Mouse (Mus musculus) left cerebral cortex, adult 18-20 months (tissue): Measurements from ENCODE around the gene Gm973. TPM values are rescaled to one million over a fixed set of nuclear protein-coding genes. Genes with fewer than 3 reads are reported as not detected.
A peak's percentile ranks its signal among the peaks of the same experiment; 100 is the strongest.

Experiments
- DNase-seq, 2 experiments: peaks; one replicate each; pipeline ENCODE4 v3.0.0; 2021 to 2022; ENCODE audit warnings: low spot score in 2 of 2, mixed read lengths in 1 of 2
- total RNA-seq, 2 experiments: library from RNA; stranded (reverse); gene quantifications; 2 replicates each; pipeline ENCODE4 v1.2.3; 2021

Gm973 gene
- total RNA-seq, 2 experiments from 2014 or later: 13.0 to 13.9 TPM

DNA sequence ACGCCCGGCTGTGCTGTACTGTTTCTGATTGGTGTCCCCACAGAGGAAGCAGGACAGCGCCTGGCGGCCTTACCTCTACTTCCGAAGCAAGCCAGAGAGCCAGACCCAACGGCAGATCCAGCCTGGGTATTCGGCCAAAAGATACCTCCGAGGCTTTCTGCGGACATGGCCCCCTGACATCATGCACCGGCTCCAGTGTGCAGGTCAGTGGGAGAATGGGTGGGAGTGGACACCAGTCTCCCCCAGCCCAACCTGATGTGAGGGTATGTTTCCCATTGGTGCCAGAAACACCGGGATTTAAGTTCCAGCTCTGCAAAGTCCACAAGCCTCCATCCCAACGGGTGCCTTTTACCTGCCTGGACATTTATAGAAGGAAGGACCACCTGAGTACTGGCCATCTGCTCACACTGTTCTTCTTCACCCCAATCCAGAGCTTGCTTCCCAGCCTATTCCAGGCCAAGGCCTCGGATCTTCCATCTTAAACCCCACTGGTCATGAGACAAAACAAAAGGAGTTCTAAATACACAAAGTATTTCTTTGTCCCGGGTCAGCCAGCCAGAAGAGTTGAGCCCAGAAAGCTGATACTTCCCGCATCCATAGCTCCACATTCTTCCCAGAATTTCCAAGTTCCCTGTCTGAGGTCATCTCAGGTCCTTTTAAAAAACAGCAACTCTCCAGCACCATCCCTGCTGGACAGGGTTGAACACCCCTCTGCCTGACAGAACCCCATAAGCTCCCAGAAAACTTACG lies 25.4 kb downstream of the Gm973 start:
- no peak for DNase-seq

DNA sequence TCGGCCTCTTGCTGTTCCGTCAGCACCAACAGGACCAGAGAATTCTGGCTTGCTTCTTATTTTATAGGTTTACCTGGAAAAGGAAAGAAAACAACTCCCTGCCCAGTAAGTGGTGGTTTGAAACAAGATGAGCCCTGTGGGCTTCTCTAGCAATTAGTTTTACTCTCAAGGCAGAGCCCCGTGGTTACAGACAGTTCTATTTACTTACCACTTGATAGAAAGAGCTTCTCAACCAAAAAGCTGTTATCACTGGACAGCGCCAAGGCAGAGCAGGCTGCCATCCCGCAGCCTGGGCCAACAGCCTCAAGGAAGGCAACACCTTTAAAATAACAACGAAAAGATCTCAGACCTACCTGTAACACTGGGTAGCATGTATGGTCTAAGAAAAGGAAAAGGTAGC lies 26.2 kb downstream of the Gm973 start:
- no peak for DNase-seq

DNA sequence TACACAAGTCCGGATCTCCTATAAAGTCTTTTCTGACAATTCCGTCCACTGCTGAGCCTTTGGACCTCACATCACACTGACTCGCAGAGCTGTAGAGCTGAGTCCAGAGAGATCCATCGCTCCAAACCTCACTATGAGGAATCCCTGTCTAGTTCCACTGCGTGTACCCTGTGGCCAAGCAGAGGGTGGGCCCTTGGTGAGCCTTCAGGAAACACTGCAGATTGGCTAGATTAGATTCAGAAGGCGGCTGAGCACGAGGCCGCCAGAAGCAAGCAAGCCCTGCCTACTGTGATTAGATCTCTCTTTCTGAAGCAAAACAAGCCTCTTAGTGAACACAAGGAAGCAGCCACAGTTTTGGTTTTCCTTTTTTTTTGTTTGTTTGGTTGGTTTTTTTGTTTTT lies 27.8 kb downstream of the Gm973 start:
- DNase-seq: no peak

DNA sequence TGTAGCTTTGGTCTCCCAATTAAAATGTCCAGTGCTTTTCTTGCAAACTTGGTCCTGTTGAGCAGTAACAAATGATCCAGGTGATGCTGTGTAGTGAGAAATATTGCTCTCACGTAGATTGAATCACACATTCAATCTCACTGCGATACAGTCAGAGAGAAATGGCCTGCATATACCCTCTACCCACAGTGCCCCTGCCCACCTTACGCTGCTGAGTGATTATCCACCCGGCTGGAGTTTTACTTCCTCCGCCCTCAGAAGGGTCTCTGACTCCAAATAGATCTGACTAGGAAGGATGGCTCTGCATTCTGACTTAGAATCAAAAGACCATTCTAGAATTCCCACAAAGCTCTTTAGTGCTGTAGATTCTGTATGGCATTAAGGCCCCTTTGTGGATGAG lies 32.4 kb downstream of the Gm973 start:
- DNase-seq: no peak

DNA sequence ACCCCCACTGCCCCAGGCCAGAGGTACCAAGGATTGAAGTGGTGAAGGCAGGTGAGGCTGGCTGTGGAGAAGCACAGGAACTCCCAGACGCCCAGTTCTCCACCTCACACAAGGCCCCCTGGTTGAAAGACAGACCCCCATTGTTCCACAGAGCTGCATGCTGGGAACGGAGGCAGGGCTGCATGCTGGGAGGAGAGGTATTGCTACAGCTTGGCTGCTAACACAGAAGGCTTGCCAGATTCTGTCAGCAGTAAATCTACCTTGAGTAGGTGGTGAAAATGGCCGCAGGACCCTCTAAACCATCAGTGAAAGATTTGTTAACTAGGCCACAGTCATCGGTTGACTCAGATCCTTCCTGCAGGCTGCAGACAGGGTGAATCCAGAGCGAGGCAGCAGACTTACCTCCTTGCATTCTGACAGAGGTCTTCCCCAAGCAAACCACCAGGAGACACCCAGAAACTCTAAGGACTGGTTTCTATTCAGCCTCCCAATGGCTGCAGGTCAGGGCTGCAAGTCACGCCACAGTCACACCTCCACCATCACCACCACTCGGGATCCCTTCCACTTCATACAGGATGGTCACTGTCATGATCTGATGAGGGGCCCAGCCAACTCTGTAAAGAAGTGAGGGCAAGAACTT lies 33.1 kb downstream of the Gm973 start:
- no peak for DNase-seq

DNA sequence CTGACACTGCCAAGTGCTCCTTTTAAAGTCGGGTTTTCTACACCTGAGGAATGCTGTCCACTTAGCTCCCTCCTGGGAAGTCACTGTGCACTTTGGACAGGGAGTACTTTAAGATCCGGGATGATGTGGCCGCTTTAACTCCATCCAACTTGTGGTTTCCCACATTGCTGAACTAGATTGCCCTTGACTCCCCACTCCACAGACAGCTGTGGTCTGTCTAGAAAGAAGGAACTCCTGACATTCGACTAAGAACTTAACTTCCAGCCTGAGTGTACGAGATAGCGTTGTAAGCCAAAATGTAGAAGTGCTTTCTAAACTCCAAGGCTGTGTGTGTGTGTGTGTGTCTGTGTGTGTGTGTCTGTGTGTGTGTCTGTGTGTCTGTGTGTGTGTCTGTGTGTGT lies 34.2 kb downstream of the Gm973 start:
- DNase-seq: no peak

DNA sequence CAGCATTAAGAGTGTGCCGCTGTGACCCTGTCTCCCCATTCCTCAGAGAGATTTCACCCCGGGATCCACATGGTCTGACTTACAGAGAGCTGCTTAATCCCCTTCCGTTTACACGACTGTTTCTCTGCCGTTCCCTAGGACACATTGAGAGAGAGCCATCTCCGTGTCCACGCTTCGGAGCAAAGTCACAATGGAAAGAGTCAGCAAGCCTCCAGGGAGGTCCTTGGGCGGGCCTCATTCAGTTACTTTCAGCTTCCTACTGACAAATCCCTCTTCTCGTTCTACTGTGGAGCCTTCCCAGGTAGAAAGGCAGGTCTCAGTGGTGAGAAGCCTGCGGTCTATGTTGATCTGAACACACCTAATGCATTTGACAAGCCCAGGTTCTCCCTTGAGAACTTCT lies 34.9 kb downstream of the Gm973 start:
- DNase-seq: no peak

DNA sequence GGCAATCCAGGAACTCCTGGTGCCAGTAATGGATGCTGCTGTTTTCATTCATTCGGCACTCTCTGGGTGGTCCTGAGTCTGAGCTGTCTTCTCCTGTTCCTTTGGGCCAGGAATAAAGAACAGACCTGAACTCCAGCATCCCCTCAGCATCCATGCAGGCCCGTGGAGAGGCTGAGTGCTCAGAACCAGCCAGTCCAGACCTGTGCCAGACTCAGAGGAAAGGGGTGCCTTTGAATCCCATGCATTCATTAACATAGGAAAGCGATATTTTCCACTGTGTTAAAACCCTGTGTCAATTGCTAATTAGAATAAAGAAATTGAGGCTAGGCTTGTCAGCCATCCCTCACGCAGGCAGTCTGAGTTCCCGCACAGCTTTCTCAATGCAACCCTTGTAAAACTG lies 37.6 kb downstream of the Gm973 start:
- DNase-seq: no peak

DNA sequence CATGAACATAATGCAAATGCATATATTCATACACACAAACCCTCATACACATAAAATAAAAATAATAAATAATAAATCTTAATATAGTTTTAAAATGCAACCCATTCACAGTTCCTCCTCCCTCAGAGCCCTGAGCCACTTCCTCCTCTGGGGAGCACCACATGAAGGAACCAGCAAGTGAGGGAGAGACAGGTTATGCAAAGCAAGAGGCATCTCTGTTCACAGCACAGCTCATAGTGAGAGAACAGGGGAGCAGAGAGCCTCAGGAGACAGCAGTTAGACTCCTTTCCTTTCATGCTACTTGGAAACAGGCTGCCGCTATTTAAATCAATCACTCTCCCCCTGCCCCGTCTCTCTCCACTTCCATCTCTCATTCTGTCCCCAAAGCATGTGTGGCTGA lies 47.5 kb downstream of the Gm973 start:
- DNase-seq: no peak

DNA sequence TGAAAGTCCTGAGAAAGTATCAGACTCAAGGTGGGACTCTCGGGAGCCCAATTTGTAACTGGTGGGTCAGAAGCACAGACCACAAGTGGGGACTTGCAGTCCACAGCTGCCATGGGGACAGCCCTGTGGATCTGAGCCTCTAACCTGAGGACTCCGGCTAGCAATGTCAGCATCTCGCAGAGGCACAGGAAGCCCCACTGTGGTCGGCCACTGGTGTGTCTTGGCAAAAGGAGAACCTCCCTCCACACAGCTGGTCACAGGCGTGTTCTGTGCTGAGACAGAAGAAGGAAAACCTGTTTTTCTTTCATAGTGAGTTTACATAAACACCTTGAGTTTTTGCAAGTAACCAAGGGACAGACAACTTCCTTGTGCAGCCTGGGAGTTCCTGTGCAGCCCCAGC lies 49.7 kb downstream of the Gm973 start:
- no peak for DNase-seq

DNA sequence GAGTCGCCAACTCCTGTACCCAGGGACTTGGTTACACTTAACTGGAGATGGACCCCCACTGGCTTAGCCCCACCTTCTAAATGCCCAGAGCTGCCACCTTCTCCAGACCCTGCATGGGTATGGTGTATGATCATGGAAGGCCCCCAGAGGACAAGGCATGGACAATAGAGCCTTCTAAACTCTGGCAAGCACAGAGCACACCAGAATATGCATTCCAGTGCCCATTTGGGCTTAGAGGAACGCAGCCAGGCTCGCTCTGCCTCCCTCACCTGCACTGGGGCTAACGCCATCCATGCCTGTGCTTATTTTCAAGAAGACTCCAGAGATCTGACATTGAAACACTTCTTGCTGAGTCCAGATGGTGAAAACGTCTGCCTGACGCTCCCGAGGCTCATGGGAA lies 50.2 kb downstream of the Gm973 start:
- DNase-seq: no peak

DNA sequence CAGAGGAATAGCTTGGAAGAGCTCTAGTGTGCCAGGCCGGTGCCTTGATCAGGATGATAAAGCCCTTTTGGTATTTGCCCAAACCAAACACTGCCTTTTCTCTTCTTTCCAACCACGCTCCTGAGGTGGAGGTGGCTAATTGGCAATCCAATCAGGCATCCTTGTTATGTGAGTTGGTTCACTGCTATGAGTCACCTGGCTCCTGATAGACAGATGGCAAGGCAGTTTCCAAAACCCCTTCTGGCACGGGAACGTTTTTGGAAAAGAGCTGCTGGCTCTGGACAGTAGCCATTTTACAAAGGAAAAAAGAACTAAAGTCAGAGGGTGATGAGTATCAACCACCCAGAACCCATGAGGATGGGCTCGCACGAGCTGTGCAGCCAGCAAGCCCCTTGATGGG lies 50.9 kb downstream of the Gm973 start:
- DNase-seq: peak; percentile 11 to 24

DNA sequence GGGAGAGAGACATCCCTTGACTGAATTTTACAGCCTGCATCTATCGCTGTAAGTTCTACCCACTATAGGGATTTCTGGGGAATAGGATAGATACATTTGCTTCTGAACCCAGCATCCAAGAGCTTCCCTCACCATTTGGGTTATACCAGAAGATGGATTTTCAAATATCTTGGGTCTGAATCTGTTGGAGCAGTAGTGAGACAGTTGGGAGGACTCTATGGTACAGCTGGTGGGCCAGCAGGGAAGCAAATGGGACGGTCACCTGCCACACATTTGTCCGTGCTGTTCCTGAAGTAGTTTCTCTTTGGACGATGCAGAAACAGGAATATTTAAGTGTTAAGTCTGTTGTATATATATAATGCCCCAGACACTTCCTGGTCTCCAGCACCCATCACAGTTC lies 51.5 kb downstream of the Gm973 start:
- no peak for DNase-seq

DNA sequence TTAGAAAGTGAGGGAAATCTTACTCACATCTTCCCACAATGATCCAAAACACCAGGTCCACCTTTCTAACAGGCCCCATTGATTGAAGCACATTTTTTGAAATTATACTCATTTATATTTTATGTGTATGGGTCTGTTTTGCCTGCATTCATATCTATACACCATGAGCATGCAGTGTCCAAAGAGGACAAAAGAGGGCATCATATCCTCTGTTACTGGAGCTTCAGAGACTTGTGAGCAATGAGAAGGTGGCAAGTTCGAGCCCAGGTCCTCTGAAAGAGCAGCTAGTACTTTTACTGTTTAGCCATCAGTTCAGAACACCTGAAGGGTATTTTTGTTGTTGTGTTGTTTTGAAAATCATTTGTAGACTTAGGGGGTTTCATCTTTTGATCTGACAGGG lies 52.2 kb downstream of the Gm973 start:
- no peak for DNase-seq

DNA sequence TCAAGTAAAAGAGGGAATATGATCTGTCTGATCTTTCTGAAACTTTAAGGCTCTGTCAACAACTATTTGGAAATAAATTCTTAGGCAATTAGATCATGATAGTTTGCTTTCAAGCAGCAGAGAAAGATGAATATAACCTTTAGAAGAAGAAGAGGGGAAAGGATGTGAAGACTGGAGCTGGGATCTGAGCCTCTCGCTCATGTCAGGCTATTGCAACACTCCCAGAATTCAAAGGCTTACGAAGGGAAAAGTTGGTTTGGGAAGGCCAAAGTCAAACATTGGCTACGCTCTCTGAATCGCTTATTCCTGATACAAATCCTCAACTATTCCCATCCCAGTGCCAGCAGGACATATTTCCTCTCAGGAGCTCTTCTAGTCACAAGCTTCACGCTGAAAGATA lies 53.2 kb downstream of the Gm973 start:
- no peak for DNase-seq

DNA sequence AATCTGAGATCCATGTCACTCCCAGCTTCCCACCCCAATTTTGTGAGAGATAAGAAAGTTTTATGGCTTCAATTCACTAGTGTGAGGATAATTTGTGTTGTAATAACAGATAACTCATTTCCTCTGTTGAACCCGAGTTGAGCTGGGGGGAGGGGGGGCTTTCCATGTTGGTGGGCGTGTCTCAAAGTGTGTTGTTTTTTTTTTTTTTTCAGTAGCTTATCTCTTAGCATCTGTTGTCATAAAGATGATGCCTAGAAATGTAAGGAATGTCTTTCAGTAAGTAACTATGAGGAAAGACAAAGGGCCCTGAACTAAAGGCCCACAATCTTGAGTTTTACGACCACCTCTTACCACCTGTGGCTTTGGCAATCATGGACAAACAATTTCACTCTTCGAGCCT lies 54.7 kb downstream of the Gm973 start:
- DNase-seq: no peak

DNA sequence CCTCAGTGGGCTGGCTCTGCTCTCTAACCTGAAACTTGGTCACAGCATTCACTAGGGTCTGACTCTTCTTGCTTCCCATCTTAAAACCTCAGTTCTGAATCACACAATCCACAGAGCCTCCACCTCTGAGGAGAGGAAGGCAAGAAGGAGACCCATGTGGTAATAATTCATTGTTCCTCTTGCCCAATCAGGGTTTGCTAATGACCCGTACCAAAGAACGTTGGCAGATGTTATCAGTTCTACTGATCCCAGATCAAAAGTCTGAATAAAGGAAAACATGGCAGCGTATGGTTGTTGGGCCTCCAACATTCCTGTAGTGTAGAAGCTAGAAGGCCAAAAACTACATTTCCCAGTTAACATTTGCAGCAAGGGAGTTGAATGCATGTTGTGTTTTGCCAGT lies 55.4 kb downstream of the Gm973 start:
- DNase-seq: no peak

DNA sequence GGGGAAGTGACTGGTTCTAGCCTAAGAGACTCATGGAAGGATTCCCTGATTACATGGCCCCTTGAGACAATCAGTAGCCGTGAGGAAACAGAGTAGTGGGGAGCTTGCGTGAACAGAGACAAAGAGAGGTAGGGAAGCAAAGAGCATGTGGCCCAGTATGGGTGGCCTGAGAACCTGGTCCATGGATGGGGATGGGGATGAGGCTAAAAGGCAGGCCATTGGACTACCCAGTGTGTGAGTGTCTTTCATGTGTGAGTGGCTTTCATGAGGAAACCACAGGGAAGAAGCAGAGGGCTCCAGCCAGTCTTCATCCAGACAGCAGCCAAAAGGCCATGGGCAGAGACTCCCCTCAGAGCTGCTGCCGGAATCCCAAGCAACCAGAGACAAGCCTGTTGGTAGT lies 57.8 kb downstream of the Gm973 start:
- no peak for DNase-seq

DNA sequence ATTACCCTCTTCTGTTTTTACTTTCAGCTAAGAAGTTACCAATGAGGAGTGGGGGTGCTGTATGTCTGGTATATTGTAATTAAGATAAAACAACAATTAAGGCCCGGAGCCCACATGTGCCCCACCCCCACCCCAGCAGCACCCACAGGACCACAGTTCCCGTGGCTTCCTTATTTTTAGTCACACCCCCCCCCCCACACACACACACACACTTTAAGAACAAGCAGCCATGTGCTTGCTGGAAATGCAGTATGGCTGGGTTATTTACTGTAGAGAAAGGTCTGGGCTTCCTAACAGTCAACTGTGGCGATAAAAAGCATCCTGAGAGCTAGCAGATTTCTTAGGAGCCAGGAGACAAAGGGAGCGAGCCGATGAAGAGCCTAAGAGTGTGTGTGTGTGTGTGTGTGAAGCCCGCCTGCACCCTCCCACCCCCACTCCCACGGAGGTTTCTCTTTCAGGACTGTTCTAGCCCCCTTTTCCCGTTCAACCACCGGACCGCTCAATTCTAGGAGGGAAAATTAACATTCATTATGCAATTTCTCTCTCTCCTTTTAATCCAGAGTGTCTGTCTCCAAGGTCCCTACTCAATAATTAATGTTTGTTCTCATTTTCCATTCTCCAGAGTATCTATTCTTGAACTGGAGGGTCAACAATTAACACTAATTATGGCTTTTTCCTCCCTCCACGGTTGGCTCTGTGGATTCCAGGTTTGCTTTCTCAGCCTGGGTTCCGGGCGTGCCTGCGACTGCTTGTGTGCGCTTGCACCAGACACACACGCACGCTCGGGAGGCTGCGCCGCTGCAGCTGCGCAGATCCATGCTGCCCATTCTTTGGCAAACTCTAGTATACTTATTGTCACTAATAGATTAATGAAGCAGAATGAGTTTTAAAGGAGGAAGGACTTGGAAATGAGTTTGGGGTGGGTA lies 58.5 kb downstream of the Gm973 start:
- peak; percentile 16 to 43 for DNase-seq

DNA sequence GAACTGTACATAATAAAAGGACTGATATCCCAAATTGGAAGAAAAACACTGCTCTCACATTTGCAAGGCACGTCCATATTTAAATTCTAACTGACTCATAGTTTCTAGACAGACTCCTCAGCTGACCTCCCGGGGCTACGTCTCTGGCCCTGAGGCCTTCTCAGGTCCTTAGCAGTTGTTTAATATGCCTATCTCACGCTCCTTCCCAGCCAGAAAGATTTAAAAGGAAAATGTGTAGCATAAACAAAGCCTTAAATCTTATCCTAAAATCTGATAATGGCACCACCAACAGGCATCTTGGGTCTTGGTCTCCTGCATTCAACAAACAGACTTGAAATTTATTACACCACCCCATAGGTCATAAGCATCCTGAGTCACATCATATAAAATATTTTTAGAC lies 62.7 kb downstream of the Gm973 start:
- no peak for DNase-seq

DNA sequence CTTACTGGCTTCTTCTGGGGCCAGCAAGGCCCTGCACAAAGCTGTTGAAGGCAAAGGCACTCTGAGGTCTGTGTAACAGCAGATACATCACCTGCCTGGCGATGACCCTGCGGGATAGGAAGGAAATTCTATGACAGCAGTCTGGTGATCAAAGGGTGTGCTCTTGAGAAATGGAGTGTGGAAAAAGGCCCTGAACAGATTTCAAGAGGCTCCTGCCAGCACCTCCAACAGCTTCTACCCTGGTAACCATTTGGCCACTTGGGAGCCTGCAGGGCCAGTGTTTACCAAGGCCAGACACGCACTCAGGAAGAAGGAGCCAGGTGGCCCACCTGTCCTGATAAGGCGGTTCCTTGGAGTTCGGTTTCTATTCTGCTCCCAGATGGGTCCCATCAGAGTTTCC lies 63.3 kb downstream of the Gm973 start:
- no peak for DNase-seq

DNA sequence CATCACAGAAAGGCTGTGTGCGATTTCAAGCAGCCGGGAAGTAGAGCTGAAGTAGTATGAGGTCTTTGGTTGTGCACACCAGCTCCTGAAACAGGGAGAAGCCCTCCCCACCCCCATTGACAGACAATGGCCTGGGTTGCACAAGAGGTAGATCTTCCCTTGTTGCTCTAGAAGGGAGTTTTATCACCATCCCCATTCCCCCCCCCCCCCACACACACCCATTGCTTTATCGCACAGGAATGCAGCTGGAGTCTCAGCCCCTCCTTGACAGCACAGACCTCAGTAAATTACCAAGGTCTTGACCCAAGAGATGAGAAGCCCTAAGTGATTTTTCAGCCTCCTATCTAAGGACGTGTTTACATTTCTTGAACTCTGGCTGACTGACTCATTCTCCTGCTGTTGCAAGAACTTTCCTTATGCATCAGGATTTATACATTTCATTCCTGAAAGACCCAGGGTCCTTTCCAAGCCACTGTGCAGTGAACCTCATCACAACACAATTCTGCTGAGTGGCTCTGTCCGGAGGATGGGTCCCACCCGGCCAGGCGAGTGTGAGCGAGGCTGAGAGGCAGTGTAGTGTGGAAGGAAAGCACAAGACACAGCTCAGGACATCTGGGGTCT lies 64.2 kb downstream of the Gm973 start:
- DNase-seq: no peak
